12 mouse cellular contexts compared by ENCODE assay signal in genomic region chr4:155643531-155643930, GRCm38 (mm10). TPM values are rescaled to one million over a fixed set of nuclear protein-coding genes. Genes with fewer than 3 reads are reported as not detected.
"Had no signal": no experiment of that assay in that cellular context is flagged by ENCODE, and none has a peak within 500 bp of the region (broad histone marks: within the 10 kb centered on the region; RNA-seq: fewer than 3 reads in every experiment).

No protein-coding gene starts in this region.

- DNase-seq: liver, embryonic 13.5 days; liver, postnatal 0 days; retina, postnatal 1 day; thymus, postnatal 4 days had no signal

- H3K27me3 ChIP-seq: liver, embryonic 13.5 days; lung, embryonic 15.5 days; midbrain, embryonic 12.5 days; neural tube, embryonic 13.5 days had no signal

- H3K4me1 ChIP-seq: limb, embryonic 10.5 days; liver, embryonic 13.5 days; lung, embryonic 15.5 days; midbrain, embryonic 12.5 days; neural tube, embryonic 13.5 days had no signal

- H3K9me3 ChIP-seq: limb, embryonic 10.5 days; liver, embryonic 13.5 days; lung, embryonic 15.5 days; midbrain, embryonic 12.5 days; neural tube, embryonic 13.5 days had no signal

- H3K9ac ChIP-seq: liver, embryonic 13.5 days; liver, postnatal 0 days; lung, embryonic 15.5 days; midbrain, embryonic 12.5 days; neural tube, embryonic 13.5 days had no signal

- ATAC-seq: liver, postnatal 0 days; midbrain, embryonic 16.5 days had no signal

- H3K27ac ChIP-seq: left cerebral cortex, adult 2 months; limb, embryonic 10.5 days; liver, embryonic 13.5 days; lung, embryonic 15.5 days; midbrain, embryonic 12.5 days; neural tube, embryonic 13.5 days had no signal

- H3K4me3 ChIP-seq: left cerebral cortex, adult 2 months; limb, embryonic 10.5 days; liver, embryonic 13.5 days; lung, embryonic 15.5 days; midbrain, embryonic 12.5 days; neural tube, embryonic 13.5 days had no signal

- H3K4me2 ChIP-seq: liver, embryonic 13.5 days; lung, embryonic 15.5 days; midbrain, embryonic 12.5 days; neural tube, embryonic 13.5 days had no signal

RNA-seq across cellular contexts. Expression of gene Gm10563, which starts 1.7 kb away (rescaled TPM):
- polyA plus RNA-seq: limb, embryonic 10.5 days; limb, embryonic 14.5 days; liver, embryonic 13.5 days; liver, postnatal 0 days; lung, embryonic 15.5 days; midbrain, embryonic 12.5 days; midbrain, embryonic 16.5 days; neural tube, embryonic 13.5 days; stomach, embryonic 16.5 days had no signal
